Mouse (Mus musculus) thymus, adult 2 months (tissue): ENCODE data around the gene Lypla2. TPM values are rescaled to one million over a fixed set of nuclear protein-coding genes. Genes with fewer than 3 reads are reported as not detected.

Experiments used
- DNase-seq: peaks from one replicate; pipeline ENCODE4 v3.0.0; 2021
- H3K27ac ChIP-seq: fragments of 200-500 bp; 2 replicates; pipeline ENCODE4 v1.5.1; 2012; ENCODE audit warnings: low read length, control low read depth; ENCODE audit not compliant: control insufficient read depth, insufficient read depth
- H3K27me3 ChIP-seq: fragments of 200-500 bp; 2 replicates; pipeline ENCODE4 v1.6.1; 2012; ENCODE audit warnings: mild to moderate bottlenecking, low read length, moderate library complexity, mixed read lengths; ENCODE audit not compliant: control insufficient read depth, insufficient read depth
- H3K36me3 ChIP-seq: fragments of 200-500 bp; 2 replicates; pipeline ENCODE4 v1.6.1; 2012; ENCODE audit warnings: mild to moderate bottlenecking, low read length, moderate library complexity; ENCODE audit not compliant: control insufficient read depth, insufficient read depth
- H3K4me1 ChIP-seq: fragments of 200-500 bp; replicated peaks from 2 replicates; pipeline ENCODE4 v1.6.1; 2012; ENCODE audit warnings: low read length; ENCODE audit not compliant: control insufficient read depth, insufficient read depth
- H3K4me3 ChIP-seq: fragments of 200-500 bp; 2 replicates; pipeline ENCODE4 v1.5.1; 2012; ENCODE audit warnings: mild to moderate bottlenecking, low read length, control low read depth, moderate library complexity; ENCODE audit not compliant: control insufficient read depth, insufficient read depth
- CTCF ChIP-seq: fragments of 200-500 bp; IDR thresholded peaks from 2 replicates; pipeline ENCODE4 v1.5.1; 2012; ENCODE audit warnings: mild to moderate bottlenecking, control low read depth, low read length, moderate library complexity, borderline replicate concordance; ENCODE audit not compliant: control insufficient read depth, poor library complexity, insufficient read depth; ENCODE audit errors: extremely low read depth
- POLR2A ChIP-seq: fragments of 200-500 bp; IDR thresholded peaks from 2 replicates; pipeline ENCODE4 v1.6.1; 2012; ENCODE audit warnings: mild to moderate bottlenecking, low read length, control low read depth, moderate library complexity; ENCODE audit not compliant: control insufficient read depth, poor library complexity, insufficient read depth; ENCODE audit errors: extremely low read depth
- WGBS: fragments of 180-500 bp; shearing (Covaris S2); methylation state at CpG from one replicate; pipeline ENCODE4 v1.1.7; 2018; 5-methylcytosine and 5-hydroxymethylcytosine counted together
- polyA plus RNA-seq: library from polyadenylated mRNA; depleted of rRNA; stranded (reverse); fragments of >200 nt; gene quantifications from 2 replicates; pipeline ENCODE4 v1.2.3, GENCODE M21; 2012

The Lypla2 gene
- polyA plus RNA-seq, 1 experiment, result 224 TPM

DNA sequence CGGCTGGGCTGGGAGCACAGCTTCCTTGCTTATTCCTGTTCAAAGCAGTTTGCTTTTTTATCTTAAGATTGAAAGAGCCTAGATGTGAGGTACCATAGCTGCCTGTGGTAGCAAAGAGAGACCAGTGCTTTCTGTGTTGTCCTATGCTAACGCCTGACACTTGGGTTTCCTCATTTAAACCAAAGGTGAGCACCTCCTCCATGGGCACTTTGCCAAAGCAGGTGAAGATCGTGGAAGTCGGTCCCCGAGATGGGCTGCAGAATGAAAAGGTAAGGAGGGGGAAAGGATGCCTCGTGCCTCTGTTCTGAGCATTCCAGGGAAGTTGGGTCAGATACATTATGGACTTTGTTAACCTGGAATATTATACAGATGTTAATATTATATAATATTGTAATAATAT is 22.1 kb downstream of the Lypla2 start:
- TF ChIP-seq CTCF (no peak), POLR2A (no peak)
- Histone ChIP-seq H3K36me3 (no peaks in the 10 kb centered on the region; the same call in 1 of the 2 replicates), H3K27me3 (no peaks in the 10 kb centered on the region), H3K4me1 (peaks cover 13% of the 10 kb centered on the region), H3K27ac (no peak overlapping the region), H3K4me3 (no peak overlapping the region)
- DNase-seq, result no peak
- WGBS, result 89% methylated on average over 6 of the region's 6 CpGs

DNA sequence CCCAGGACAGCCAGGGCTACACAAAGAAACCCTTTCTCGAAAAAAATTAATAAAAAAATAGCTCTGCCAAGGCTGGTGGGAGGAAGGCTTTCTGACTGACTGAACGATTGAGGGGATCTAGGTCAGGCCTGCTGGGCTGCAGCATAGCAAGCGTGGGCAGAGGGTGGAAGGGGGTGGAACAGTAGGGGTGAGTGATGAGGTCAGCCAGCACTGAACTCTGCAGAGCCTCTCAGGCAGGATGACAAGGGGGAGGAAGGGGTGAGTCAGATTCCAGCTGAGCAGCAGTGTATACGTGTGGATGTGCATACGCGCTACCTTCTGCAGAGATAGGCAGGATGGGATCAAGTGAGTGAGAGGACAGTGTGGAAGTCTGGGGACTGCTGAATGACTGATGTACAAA is 22.5 kb downstream of the Lypla2 start:
- Histone ChIP-seq H3K27ac (no peak overlapping the region), H3K27me3 (no peaks in the 10 kb centered on the region), H3K4me1 (peaks cover 13% of the 10 kb centered on the region), H3K36me3 (no peaks in the 10 kb centered on the region; the same call in 1 of the 2 replicates), H3K4me3 (no peak overlapping the region)
- no peak for TF ChIP-seq CTCF
- no peak for TF ChIP-seq POLR2A
- WGBS, result 82% methylated on average over 6 of the region's 6 CpGs
- no peak for DNase-seq

DNA sequence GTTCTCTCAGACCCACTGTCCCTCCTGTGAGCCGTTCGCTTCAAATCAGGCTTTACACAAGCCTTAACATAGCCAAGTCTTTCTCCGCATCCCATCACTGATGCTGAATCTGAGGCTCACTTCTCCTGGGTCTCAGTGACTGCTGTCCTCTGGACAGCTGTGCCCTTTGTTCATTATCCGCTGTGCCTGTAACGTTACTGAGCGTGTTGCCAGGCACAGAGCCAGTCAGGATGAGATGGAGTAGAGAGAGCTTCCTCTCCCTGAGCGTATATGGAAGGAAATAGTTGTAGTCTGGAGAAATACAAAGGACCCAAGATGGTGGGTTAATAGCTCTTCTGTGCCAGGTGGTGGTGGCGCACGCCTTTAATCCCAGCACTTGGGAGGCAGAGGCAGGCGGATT is 23.0 kb downstream of the Lypla2 start:
- TF ChIP-seq POLR2A (no peak), CTCF (no peak)
- no peak overlapping the region for H3K27ac ChIP-seq

DNA sequence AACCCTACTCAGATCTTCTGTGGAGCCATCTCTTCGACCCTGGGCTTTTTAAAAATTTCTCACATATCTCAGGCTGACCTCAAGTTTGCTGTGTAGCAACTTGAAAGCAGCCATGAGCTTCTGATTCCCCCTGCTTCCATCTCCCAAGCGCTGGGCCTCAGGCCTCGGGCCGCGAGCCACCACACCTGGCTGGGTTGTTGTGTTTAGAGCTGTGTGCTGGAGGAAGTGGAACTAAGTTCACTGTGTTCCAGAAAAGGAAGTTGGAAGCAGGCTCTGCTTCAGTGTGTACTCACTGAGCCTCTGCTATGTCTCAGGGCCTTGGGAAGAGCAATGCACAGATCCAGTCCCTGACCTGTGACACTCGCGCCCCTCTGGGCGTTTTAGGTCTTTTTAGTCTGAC is 24.3 kb downstream of the Lypla2 start:
- no peak for DNase-seq
- TF ChIP-seq POLR2A, result no peak
- TF ChIP-seq CTCF, result no peak
- Histone ChIP-seq H3K4me3 (no peak overlapping the region), H3K27me3 (no peaks in the 10 kb centered on the region), H3K27ac (no peak overlapping the region), H3K36me3 (no peaks in the 10 kb centered on the region; the same call in 1 of the 2 replicates), H3K4me1 (peaks cover 13% of the 10 kb centered on the region)
- WGBS, result 79% methylated on average over 8 of the region's 8 CpGs

More for the DNA sequence above, 23.0 kb downstream of the Lypla2 start:
- Histone ChIP-seq H3K4me1 (peaks cover 13% of the 10 kb centered on the region), H3K27me3 (no peaks in the 10 kb centered on the region), H3K36me3 (no peaks in the 10 kb centered on the region; the same call in 1 of the 2 replicates), H3K4me3 (no peak overlapping the region)
- no peak for DNase-seq
- WGBS, result 97% methylated on average over 10 of the region's 10 CpGs

DNA sequence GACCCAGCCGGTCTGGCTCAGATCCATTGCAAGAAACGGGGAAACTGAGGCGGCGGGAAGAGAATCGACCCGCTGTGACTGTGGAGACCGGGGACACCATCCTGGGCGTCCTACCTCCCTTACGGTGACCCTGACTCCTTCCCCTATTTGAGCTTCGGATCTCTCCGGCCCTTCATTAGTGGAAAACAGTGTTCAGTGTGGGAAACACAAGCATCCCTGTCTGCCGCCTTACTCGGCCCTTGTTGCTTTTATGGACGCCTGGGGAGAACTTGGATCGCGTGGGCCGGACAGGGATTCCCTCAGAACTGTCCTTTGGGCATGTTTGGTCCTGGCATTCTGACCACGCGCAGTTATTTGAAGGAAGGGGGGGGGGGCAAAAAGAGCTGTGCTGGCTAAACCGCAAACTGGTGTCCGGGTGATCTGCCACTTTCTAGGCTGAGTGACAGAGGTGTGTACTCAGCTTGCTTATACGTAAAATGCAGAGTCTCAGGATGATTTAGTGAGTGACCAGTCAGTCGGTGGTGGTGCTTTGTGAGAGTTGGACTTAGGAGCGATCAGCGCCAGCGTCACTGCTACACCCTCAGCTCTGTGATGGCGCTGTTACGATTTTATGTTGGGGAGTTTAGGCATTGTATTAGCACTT is 25.6 kb downstream of the Lypla2 start:
- no peak overlapping the region for H3K27ac ChIP-seq
- no peaks in the 10 kb centered on the region; the same call in 1 of the 2 replicates for H3K36me3 ChIP-seq
- no peaks in the 10 kb centered on the region for H3K27me3 ChIP-seq
- DNase-seq, result no peak
- TF ChIP-seq POLR2A, result no peak
- no peak for TF ChIP-seq CTCF
- WGBS, result 2% methylated on average over 28 of the region's 28 CpGs
- peak overlapping the region; percentile 95 for H3K4me3 ChIP-seq
- H3K4me1 ChIP-seq, result peaks cover 13% of the 10 kb centered on the region

DNA sequence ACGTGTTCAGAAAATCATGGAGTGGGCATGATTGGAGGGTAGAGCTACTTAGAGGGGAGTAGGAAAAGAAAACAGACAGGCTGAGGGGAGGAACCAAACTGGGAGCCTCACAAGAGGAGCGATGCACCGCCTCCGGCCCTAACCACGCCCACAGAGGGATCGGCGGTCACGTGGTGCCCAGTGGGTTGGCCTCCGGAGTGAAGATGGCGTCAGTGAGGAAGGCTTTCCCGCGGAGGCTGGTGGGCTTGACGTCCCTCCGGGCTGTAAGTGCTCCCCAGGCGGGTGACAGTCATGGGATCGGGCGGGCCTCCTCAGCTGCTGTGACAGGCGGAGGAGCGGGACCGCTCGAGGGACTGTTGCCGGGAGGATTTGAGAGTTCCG is 26.2 kb downstream of the Lypla2 start, which contains the start of gene Hmgcl:
Hmgcl (plus strand) TSS at position 171 of the 381 bp plus-strand sequence.
- 0% methylated on average over 23 of the region's 23 CpGs for whole genome bisulfite sequencing
- Histone ChIP-seq H3K27ac (no peak within 1 kb of the TSS), H3K36me3 (no peaks in the 10 kb centered on the region; the same call in 1 of the 2 replicates), H3K27me3 (no peaks in the 10 kb centered on the region), H3K4me3 (peak within 1 kb of the TSS; percentile 95), H3K4me1 (peaks cover 13% of the 10 kb centered on the region)
- peak; percentile 97 for DNase-seq
- TF ChIP-seq CTCF (no peak), POLR2A (peak; percentile 72; the same call in 1 of the 2 replicates)

DNA sequence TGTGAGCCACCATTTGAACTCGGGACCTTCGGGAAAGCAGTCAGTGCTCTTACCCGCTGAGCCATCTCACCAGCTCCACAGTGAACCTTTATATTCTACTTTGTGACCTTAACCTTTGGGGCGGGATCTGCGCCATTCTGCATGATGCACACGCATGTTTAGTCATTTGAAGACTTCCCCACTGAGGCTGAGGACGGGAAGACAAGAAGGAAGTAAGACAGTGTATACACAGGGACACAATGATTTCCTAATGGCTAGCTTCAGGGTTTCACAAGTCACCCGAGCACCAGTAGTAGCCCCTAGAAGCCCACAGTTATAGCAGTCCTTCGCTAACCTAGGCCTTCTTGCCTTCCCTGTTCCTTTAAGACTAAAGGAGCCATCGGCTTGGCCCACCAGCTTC is 26.7 kb downstream of the Lypla2 start:
- DNase-seq, result no peak
- 81% methylated on average over 10 of the region's 10 CpGs for WGBS
- TF ChIP-seq CTCF (no peak), POLR2A (no peak)

More for the DNA sequence above, 26.7 kb downstream of the Lypla2 start:
- Histone ChIP-seq H3K27ac (no peak overlapping the region), H3K27me3 (no peaks in the 10 kb centered on the region), H3K36me3 (no peaks in the 10 kb centered on the region), H3K4me1 (peaks cover 13% of the 10 kb centered on the region), H3K4me3 (no peak overlapping the region)
